Mouse (Mus musculus) right cerebral cortex, postnatal 14 days (tissue): ENCODE measurements around the gene Dbt.
A peak's percentile ranks its signal among the peaks of the same experiment; 100 is the strongest.
"Not testable (repeated sequence)": the region's sequence is repeated elsewhere in the genome, so short reads cannot be mapped to it uniquely, and the experiment has no call there.

ENCODE experiments used
- DNase-seq: peaks from one replicate; pipeline ENCODE4 v3.0.0; 2022

Gene Dbt

DNA sequence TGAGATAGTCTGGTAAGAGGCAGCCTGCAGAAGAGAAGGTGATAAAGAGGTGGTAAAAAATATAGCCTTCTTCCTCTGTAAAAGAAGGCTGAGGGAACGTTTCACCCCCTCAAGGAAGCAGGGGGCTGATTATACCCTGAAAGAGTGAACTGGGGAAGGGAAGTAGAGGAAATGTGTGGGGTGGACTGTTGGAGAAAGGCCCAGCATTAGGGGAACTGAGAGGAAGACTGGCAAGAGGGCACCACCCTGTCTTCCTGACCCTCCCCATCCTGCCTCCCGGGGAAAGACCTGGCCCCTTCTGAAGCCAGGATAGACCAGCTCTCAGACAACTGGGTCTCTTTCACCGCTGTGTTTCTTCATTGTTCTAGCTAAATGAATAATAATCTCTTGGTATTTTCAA, 29.7 kb downstream of the Dbt start:
- no peak for DNase-seq

- no peak for DNase-seq
These were observed 34.6 kb downstream of the Dbt start for GRCm38 (mm10) chr3:116547430-116547829.

- no peak for DNase-seq
These were observed 38.5 kb downstream of the Dbt start for GRCm38 (mm10) chr3:116551362-116551761.

DNA sequence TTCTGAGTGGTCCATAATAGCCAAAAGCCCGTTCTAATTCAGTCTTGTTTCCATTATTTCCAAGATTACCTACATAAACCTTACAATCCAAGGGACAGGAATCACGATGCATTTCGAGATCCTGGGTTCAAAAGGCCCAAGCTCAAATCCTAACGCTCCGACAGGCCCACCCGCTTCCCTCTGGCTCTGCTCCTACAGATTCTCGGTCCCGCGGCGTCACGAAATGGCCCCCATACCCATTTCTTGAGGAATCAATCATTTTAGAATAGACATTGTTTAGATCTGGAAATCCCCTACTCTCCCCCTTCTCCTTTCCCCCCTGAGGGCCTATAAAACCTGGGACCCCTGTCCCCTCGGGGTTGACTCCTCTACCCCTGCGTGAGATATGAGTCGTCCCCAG, 48.4 kb downstream of the Dbt start:
- DNase-seq, result not testable (repeated sequence)

DNA sequence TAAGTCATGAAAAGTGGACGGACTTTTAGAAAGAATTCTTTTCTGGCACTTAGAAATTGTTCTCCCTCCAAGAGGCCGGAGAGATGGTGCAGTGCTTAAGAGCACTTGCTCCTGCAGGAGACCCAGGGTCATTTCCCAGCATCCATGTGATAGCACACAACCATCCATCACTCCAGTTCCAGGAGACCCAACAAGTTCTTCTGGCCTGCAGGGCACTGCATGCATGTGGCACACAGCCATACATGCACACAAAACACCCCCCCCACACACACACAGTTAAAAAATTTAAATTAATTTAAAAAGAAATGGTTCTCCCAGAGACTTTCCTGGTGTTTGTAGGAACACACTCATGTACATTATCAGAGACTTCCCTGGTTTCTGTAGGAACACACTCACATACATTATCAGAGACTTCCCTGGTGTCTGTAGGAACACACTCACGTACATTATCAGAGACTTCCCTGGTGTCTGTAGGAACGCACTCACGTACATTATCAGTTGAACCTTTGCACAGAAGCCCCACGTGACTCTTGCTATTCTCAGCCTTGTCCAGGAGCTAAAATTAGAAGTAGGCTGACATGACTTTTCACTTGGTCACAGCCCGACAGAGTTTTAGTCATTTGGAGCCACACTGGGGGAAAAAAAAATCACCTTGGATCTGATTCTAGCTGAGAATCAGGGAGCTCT, 49.7 kb downstream of the Dbt start, which contains the start of gene Lrrc39:
Gene Lrrc39, plus strand, starts transcription at position 566 of the 687 bp plus-strand sequence.
- no peak for DNase-seq

DNA sequence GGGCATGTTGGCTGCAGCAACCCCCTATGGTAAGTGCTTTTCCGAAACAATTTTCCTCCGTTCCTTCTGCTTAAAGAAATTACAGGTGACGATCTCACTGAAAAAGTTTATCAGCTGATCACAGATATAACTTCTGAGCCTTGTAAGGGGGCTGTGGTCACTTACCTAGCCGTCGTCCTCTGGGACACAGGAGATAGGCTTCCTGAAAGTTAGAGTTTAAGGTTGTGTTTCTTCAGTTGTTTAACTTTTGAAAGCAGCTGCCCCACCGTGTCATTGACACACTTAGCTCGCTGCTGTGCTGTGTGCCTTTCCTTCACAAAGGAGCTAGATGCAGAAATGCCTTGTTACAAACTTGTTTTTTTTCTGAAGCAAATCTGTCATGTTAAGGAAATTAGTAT, 50.2 kb downstream of the Dbt start:
- no peak for DNase-seq

DNA sequence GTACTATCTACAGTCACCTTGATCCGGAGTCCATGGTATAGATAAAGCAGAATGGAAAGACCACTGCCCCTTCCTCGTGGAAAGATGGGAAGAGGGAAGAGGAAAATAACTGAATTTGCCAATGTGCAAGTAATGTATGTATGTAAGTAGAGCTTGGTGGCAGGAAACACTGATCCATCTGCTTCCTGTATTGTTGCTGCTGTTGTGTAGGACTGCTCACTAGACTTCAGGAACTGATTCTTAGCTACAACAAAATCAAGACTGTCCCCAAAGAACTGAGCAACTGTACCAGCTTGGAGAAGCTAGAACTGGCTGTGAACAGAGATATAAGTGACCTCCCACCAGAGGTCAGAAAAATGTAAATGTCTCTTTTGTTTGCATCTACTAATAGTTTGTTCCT, 57.8 kb downstream of the Dbt start:
- DNase-seq, result no peak

DNA sequence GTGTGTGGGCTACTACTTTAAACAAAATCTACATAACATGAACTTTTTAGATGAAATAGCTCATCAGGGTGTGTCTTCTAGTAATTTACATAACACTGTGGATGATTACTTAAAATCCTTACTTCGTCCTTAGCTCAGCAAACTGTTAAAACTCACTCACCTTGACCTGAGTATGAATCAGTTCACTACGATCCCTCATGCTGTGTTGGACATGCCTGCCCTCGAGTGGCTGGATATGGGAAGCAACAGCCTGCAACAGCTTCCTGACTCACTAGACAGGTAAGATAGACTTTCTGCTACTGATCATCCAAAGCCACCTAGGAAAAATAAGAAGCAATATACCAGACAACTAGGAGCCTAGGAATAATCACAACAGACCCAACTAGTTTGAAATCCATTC, 64.4 kb downstream of the Dbt start:
- no peak for DNase-seq

- no peak for DNase-seq
These were observed 69.3 kb downstream of the Dbt start for GRCm38 (mm10) chr3:116582201-116582600.

DNA sequence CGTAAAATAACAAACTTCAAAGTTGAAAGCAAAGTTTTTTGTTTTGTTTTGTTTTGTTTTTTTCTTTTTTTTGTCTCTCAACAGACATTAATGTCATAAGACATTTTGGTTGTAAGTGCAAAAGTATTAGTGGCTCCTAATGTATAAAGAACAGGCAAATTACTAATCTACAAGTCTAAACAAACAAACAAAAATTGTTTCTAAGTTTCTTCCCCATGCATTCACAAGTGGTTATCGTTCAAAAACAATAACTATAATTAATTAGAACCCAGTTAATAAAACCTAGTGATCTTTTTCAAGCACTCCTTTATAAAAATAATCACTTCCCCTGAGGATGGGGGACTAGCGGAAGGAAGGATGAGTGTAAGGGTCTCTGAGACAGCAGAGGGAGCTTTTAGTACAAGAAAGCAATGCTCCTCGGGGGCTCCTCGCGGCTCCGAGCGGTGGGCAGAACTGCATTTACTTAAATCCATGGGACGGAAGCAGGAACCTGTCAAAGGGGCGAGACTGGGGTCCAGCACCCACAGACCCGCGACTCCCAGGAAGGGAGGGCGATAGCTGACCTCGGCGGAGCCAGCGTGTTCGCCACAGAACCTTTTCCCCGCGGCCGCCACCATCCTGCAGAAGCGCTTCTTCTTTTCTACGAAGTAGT, 81.3 kb downstream of the Dbt start:
- no peak for DNase-seq

- DNase-seq, result peak; percentile 100
These were observed 82.1 kb downstream of the Dbt start, which contains the start of gene Sass6 for GRCm38 (mm10) chr3:116594728-116595602. Sass6 (plus strand) TSS chr3:116594982.

- DNase-seq, result no peak
These were observed 82.7 kb downstream of the Dbt start for GRCm38 (mm10) chr3:116595603-116595991.
